Mouse (Mus musculus) layer of hippocampus, adult 18-20 months (tissue): Measurements from ENCODE around the gene Gm5458. TPM values are rescaled to one million over a fixed set of nuclear protein-coding genes. Genes with fewer than 3 reads are reported as not detected.
"Not testable (repeated sequence)": the region's sequence is repeated elsewhere in the genome, so short reads cannot be mapped to it uniquely, and the experiment has no call there.

ENCODE experiments used
- DNase-seq, 2 experiments: peaks; one replicate each; pipeline ENCODE4 v3.0.0; 2022; ENCODE audit warnings: low spot score in 2 of 2
- long read RNA-seq: library from polyadenylated mRNA; stranded (forward); transcript quantifications from one replicate; pipeline ENCODE4 v2.0.0, GENCODE M21; 2021
- total RNA-seq, 2 experiments: library from RNA; stranded (reverse); gene quantifications; 2 replicates each; pipeline ENCODE4 v1.2.3; 2021

Gene Gm5458
- total RNA-seq = not detected
- long read RNA-seq = 0 reads

DNA sequence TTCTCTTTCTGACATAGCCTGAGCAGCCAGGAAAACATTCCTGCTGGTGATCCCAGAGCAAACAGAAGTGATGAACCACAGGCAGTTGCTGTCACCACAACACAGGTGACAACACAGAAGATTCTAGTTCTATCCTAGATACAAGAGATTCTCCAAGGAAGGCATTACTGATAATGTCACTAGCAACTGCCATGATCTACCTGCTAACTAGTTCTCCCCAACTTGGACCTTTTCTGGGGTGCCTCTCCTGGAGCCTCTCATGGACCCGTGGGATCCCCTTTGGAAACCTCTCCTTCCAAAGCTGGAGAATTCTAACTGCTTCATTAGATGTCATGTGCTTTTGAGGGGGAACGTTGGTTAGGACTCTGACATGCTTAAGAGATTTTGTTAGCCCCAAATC, at the start of gene Gm5458:
Gm5458 (minus strand) TSS at position 101 of the 400 bp plus-strand sequence.
- DNase-seq = not testable (repeated sequence)

DNA sequence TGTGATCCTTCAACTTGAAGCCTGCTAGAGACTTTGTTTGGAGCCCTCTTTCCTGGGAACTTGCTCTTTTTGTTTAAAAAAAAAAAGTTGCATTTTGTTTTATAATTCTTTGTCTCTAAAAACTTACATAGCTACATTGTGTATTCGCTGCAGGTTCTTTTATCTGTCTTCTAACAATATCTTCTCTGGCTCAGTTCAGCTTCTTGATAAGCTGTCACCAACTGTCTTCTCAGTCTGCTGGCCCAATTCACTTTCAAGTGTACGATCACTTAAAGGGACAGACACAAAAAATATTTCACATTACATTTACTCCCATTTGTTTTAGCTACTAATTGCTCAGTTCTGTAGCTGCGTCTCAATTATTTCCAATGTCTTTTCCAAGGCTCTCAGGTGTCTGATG, 43.9 kb upstream of the Gm5458 start:
- DNase-seq = peak in 1 of 2 experiments; percentile 9

DNA sequence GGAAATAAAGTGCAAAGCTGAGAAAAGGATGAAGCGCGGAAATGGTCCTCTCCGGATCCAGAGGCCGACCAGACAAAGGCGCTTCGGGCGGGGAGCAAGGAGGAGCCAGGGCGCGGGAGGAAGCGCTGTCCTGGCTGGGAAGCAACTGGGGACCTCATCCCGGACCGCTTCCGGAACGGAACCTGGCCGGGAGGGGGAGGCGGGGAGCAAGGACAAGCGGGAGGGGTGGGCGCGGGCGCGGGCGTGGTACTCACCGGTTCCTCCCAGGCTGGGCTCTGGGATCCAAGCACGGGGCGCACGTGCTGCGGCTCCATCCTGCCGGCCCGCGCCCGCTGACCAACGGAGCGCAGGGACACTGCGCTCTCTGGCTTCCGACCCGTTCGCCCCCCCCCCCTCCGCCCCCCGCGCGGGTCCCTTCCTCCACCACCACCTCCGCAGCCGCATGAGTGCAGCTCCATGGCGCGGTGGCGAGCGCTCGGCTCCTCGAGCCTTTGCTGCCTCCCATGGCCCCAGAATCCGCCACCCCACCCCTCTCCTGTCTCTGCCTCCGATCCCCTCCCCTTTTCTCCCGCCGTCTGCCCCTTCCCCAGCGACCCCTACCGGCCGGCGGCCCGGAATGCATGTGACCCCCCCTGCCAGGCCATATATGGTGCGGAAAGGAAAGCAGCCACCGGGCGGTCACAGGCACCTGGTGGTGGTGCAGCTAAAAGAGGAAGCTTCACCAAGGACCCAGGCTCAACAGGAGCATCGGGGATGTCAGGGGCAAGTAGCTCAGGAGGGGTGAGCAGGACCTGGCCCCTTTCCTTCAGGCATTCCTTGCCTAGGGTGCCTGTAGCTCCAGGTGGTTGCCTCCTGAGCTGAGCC, 17.3 kb downstream of the Gm5458 start, which contains the start of gene Gm2237:
Gm2237 (minus strand) TSS at position 332 of the 864 bp plus-strand sequence.
- peak in 1 of 2 experiments; percentile 11 for DNase-seq

GRCm38 (mm10) chr14:19549863-19550262, 52.5 kb downstream of the Gm5458 start, which contains the start of gene Gm2244:
Gene Gm2244 (minus strand): TSS chr14:19549963.
- DNase-seq = not testable (repeated sequence)

Other genes starting within 250 kb of the Gm5458 start
- gene Gm21738, start 183.7 kb downstream of the Gm5458 start, total RNA-seq = not detected
- not detected for gene Gm2244, start 52.6 kb downstream of the Gm5458 start, total RNA-seq
- gene Gm2237, start 17.4 kb downstream of the Gm5458 start, total RNA-seq = 1 to 10 TPM; 2.3 to 3.1 TPM
- 1 to 10 TPM; 1.6 to 3.0 TPM for gene Nid2, start 148.7 kb upstream of the Gm5458 start, total RNA-seq
- 10 to 100 TPM; 53.9 to 55.4 TPM for gene Rtraf, start 221.2 kb upstream of the Gm5458 start, total RNA-seq